Mouse (Mus musculus) liver, adult 2 months (tissue): Measurements from ENCODE around the gene Arl2bp.

Experiments
- CTCF ChIP-seq: fragments of 200-500 bp; IDR thresholded peaks from 2 replicates; pipeline ENCODE4 v1.5.1; 2011; ENCODE audit warnings: low read depth, low read length, control low read depth
- POLR2A ChIP-seq: fragments of 200-500 bp; IDR thresholded peaks from 2 replicates; pipeline ENCODE4 v1.6.1; 2011; ENCODE audit warnings: low read length, control low read depth; ENCODE audit not compliant: insufficient read depth; ENCODE audit errors: extremely low read depth

- TF ChIP-seq POLR2A: no peak
- TF ChIP-seq CTCF: no peak
These were observed 8.0 kb downstream of the Arl2bp start for GRCm38 (mm10) chr8:94674384-94674783.
